Mouse (Mus musculus): ENCODE data around the gene Gm3676. TPM values are rescaled to one million over a fixed set of nuclear protein-coding genes. Genes with fewer than 3 reads are reported as not detected.
"Not testable (repeated sequence)": the region's sequence is repeated elsewhere in the genome, so short reads cannot be mapped to it uniquely, and the experiment has no call there.

Gm3676 gene
- polyA plus RNA-seq (2014; fragmentation: Nextera tagmentation; extraction: Ambion mirVana): not detected in 2 replicates

DNA sequence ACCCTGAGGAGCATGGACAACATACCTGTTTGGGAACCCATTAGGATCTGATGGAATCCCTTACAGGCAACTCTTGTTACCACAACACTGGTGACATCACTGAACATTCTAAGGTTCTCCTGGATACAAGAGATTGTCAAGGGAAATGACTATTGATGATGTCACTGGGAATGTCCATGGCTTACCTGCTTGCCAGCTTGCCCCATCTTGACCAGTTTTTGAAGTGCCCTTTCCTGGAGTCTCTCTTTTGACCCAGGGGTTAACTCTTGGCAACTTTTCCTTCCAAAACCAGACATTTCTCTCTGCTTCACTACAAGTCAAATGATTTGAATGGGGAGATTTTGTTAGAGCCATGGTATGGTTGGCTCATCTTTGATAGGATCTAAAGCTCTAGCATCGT lies at the start of gene Gm3676:
Gene Gm3676, minus strand, starts transcription at position 101 of the 400 bp plus-strand sequence.
- DNase-seq (ENCODE audit: low spot score); H3K4me2 ChIP-seq (ENCODE audit: low read length); H3K36me3 ChIP-seq (ENCODE audit: control insufficient read depth, insufficient read depth, low read length); H3K9me3 ChIP-seq (ENCODE audit: control insufficient read depth, low read length); H3K9ac ChIP-seq (ENCODE audit: low read length); H3K27me3 ChIP-seq (replicated peaks; ENCODE audit: control insufficient read depth, insufficient read depth, low read length); H3K4me1 ChIP-seq (replicated peaks; ENCODE audit: control insufficient read depth, insufficient read depth, low read length); ATAC-seq (replicated peaks; ENCODE audit: low FRiP score, low TSS enrichment, low read depth); H3K4me3 ChIP-seq (ENCODE audit: low read depth, low read length); H3K27ac ChIP-seq (ENCODE audit: low read depth): not testable (repeated sequence)
- no CpG with 5 or more reads among the region's 1 CpGs for WGBS

DNA sequence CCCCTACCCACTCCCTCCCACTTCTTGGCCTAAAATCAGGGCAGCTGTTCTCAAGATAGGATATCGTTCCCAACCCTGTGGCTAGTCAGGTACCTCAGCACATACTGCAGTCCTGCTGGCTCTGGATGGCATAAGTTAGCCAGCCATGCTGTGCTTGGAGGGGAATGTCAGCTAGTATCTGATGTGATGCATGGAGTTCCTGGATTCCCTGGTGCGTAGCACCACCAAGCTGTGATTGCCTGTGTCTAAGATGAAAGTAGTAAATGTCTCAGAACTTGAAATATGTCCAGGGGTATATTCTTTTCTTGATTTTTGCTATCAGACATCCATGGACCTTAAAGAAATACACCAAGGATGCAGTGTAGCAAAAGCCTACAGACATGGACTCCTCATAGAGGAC lies 1.9 kb upstream of the Gm3676 start:
- not testable (repeated sequence) for H3K36me3 ChIP-seq (ENCODE audit: control insufficient read depth, insufficient read depth, low read length); H3K9ac ChIP-seq (ENCODE audit: low read length); H3K9me3 ChIP-seq (ENCODE audit: control insufficient read depth, low read length); H3K4me1 ChIP-seq (replicated peaks; ENCODE audit: control insufficient read depth, insufficient read depth, low read length); H3K4me3 ChIP-seq (ENCODE audit: low read depth, low read length); ATAC-seq (replicated peaks; ENCODE audit: low FRiP score, low TSS enrichment, low read depth); DNase-seq (ENCODE audit: low spot score); H3K27ac ChIP-seq (ENCODE audit: low read depth); H3K4me2 ChIP-seq (ENCODE audit: low read length); H3K27me3 ChIP-seq (replicated peaks; ENCODE audit: control insufficient read depth, insufficient read depth, low read length)
- 76% methylated on average over 2 of the region's 2 CpGs for WGBS

- not testable (repeated sequence) for H3K27me3 ChIP-seq (replicated peaks; ENCODE audit: control insufficient read depth, insufficient read depth, low read length); ATAC-seq (replicated peaks; ENCODE audit: low FRiP score, low TSS enrichment, low read depth); H3K36me3 ChIP-seq (ENCODE audit: control insufficient read depth, insufficient read depth, low read length); H3K4me3 ChIP-seq (ENCODE audit: low read depth, low read length); H3K27ac ChIP-seq (ENCODE audit: low read depth); H3K4me2 ChIP-seq (ENCODE audit: low read length); H3K9ac ChIP-seq (ENCODE audit: low read length); H3K9me3 ChIP-seq (ENCODE audit: control insufficient read depth, low read length); DNase-seq (ENCODE audit: low spot score); H3K4me1 ChIP-seq (replicated peaks; ENCODE audit: control insufficient read depth, insufficient read depth, low read length)
- 96% methylated on average over 7 of the region's 11 CpGs for whole genome bisulfite sequencing
Measured at GRCm38 (mm10) chr14:41630144-41630543, 16.1 kb downstream of the Gm3676 start.

DNA sequence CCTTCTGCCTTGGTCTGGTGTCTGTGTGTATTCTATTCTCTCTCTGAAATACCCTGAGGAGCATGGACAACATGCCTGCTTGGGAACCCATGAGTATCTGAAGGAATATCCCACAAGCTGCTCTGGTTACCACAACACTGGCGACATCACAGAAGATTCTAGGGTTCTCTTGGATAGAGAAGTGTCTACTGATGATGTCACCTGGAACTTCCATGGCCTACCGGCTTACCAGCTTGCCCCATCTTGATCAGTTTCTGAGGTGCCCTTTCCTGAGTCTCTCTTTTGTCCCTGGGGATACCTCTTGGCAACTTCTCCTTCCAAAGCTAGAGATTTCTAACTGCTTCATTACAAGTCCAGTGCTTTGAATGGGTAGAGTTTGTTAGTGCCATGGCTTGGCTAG lies 21.8 kb downstream of the Gm3676 start, which contains the start of gene Gm3072:
Gene Gm3072, minus strand, starts transcription at position 101 of the 400 bp plus-strand sequence.
- H3K4me3 ChIP-seq (ENCODE audit: low read depth, low read length); H3K4me2 ChIP-seq (ENCODE audit: low read length); H3K4me1 ChIP-seq (replicated peaks; ENCODE audit: control insufficient read depth, insufficient read depth, low read length); H3K36me3 ChIP-seq (ENCODE audit: control insufficient read depth, insufficient read depth, low read length); H3K27me3 ChIP-seq (replicated peaks; ENCODE audit: control insufficient read depth, insufficient read depth, low read length); H3K9ac ChIP-seq (ENCODE audit: low read length); ATAC-seq (replicated peaks; ENCODE audit: low FRiP score, low TSS enrichment, low read depth); H3K27ac ChIP-seq (ENCODE audit: low read depth); H3K9me3 ChIP-seq (ENCODE audit: control insufficient read depth, low read length); DNase-seq (ENCODE audit: low spot score): not testable (repeated sequence)
- WGBS: 82% methylated on average over 1 of the region's 2 CpGs

DNA sequence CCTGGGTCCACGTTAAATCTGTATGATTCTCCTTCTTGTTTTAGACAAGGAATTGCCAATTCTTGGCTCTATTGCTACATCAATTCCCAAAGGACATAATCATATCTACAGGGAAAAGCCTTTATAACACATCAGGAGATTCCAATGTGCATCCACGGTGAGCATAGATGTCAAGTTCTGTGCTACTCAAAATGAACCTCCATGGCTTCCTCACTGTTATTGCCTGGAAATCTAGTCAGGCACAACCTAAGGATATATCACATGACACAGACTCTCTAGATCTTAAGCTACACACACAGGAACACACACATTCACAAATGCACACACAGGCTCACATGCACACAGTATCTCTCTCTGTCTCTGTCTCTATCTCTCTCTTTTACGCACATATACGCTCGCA lies 23.8 kb downstream of the Gm3676 start:
- H3K4me1 ChIP-seq (replicated peaks; ENCODE audit: control insufficient read depth, insufficient read depth, low read length); H3K4me3 ChIP-seq (ENCODE audit: low read depth, low read length); H3K27me3 ChIP-seq (replicated peaks; ENCODE audit: control insufficient read depth, insufficient read depth, low read length); H3K4me2 ChIP-seq (ENCODE audit: low read length); H3K9me3 ChIP-seq (ENCODE audit: control insufficient read depth, low read length); DNase-seq (ENCODE audit: low spot score); H3K27ac ChIP-seq (ENCODE audit: low read depth); ATAC-seq (replicated peaks; ENCODE audit: low FRiP score, low TSS enrichment, low read depth); H3K9ac ChIP-seq (ENCODE audit: low read length); H3K36me3 ChIP-seq (ENCODE audit: control insufficient read depth, insufficient read depth, low read length): not testable (repeated sequence)
- WGBS: 81% methylated on average over 4 of the region's 5 CpGs

DNA sequence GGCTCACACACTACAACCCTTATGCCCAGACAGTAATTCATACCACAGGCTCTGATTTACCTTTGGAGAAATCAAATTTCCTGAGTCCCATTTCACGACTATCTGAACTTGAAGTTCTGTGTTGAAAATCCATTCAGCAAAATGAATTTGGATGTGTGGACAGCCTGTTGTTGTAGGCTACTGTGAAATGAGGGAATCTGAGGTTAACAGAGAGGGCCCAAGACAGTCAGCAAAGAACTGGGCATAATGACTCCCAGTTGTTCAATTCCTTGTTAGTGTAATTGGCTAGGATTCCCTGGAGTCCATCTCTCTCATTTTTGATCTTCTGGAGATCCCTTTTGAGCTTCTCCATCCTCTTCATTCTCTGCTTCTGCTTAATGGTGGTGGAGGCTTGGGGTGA lies 35.6 kb downstream of the Gm3676 start:
- not testable (repeated sequence) for H3K9me3 ChIP-seq (ENCODE audit: control insufficient read depth, low read length); DNase-seq (ENCODE audit: low spot score); ATAC-seq (replicated peaks; ENCODE audit: low FRiP score, low TSS enrichment, low read depth); H3K4me3 ChIP-seq (ENCODE audit: low read depth, low read length); H3K9ac ChIP-seq (ENCODE audit: low read length); H3K4me1 ChIP-seq (replicated peaks; ENCODE audit: control insufficient read depth, insufficient read depth, low read length); H3K4me2 ChIP-seq (ENCODE audit: low read length); H3K27me3 ChIP-seq (replicated peaks; ENCODE audit: control insufficient read depth, insufficient read depth, low read length); H3K27ac ChIP-seq (ENCODE audit: low read depth); H3K36me3 ChIP-seq (ENCODE audit: control insufficient read depth, insufficient read depth, low read length)
- 74% methylated on average over 1 of the region's 1 CpGs for WGBS

GRCm38 (mm10) chr14:41600935-41601334 lies 45.4 kb downstream of the Gm3676 start:
- not testable (repeated sequence) for ATAC-seq (replicated peaks; ENCODE audit: low FRiP score, low TSS enrichment, low read depth); H3K9ac ChIP-seq (ENCODE audit: low read length); H3K27ac ChIP-seq (ENCODE audit: low read depth); H3K27me3 ChIP-seq (replicated peaks; ENCODE audit: control insufficient read depth, insufficient read depth, low read length); H3K9me3 ChIP-seq (ENCODE audit: control insufficient read depth, low read length); DNase-seq (ENCODE audit: low spot score); H3K4me3 ChIP-seq (ENCODE audit: low read depth, low read length); H3K36me3 ChIP-seq (ENCODE audit: control insufficient read depth, insufficient read depth, low read length); H3K4me2 ChIP-seq (ENCODE audit: low read length); H3K4me1 ChIP-seq (replicated peaks; ENCODE audit: control insufficient read depth, insufficient read depth, low read length)
- 90% methylated on average over 15 of the region's 15 CpGs for WGBS

Other genes with a start within 250 kb of the Gm3676 start
- not detected in 2 replicates for gene Gm6482, start 238.2 kb downstream of the Gm3676 start, polyA plus RNA-seq (2014; fragmentation: Nextera tagmentation; extraction: Ambion mirVana)
- gene Gm7954, start 193.0 kb downstream of the Gm3676 start, polyA plus RNA-seq (2014; fragmentation: Nextera tagmentation; extraction: Ambion mirVana): not detected in 2 replicates
- not detected in 2 replicates for gene Gm3486, start 157.0 kb downstream of the Gm3676 start, polyA plus RNA-seq (2014; fragmentation: Nextera tagmentation; extraction: Ambion mirVana)
- not detected in 2 replicates for gene Gm7970, start 90.9 kb downstream of the Gm3676 start, polyA plus RNA-seq (2014; fragmentation: Nextera tagmentation; extraction: Ambion mirVana)
- not detected in 2 replicates for gene 1700049E17Rik2, start 73.3 kb downstream of the Gm3676 start, polyA plus RNA-seq (2014; fragmentation: Nextera tagmentation; extraction: Ambion mirVana)
- not detected in 2 replicates for gene Gm3072, start 21.9 kb downstream of the Gm3676 start, polyA plus RNA-seq (2014; fragmentation: Nextera tagmentation; extraction: Ambion mirVana)
- not detected in 2 replicates for gene Gm8068, start 55.4 kb upstream of the Gm3676 start, polyA plus RNA-seq (2014; fragmentation: Nextera tagmentation; extraction: Ambion mirVana)
- not detected in 2 replicates for gene Gm7929, start 104.1 kb upstream of the Gm3676 start, polyA plus RNA-seq (2014; fragmentation: Nextera tagmentation; extraction: Ambion mirVana)
- not detected in 2 replicates for gene Gm47189, start 126.0 kb upstream of the Gm3676 start, polyA plus RNA-seq (2014; fragmentation: Nextera tagmentation; extraction: Ambion mirVana)

All from intestine, embryonic 14.5 days (tissue).